Mouse (Mus musculus) embryonic fibroblast, embryonic 13.5 days (primary cell): ENCODE measurements at regions not wholly inside any gene's neighbourhood (a gene's known extent, or its start where the extent isn't known, plus 50 kb on each side); places are given as distances from the start of the nearest gene placed in this dataset.

ENCODE experiments used
- H3K27ac ChIP-seq: 2 replicates; pipeline ENCODE4 v1.5.1; 2012; ENCODE audit warnings: low read length, control low read depth, inconsistent platforms; ENCODE audit not compliant: insufficient read depth
- H3K4me1 ChIP-seq: 2 replicates; pipeline ENCODE4 v1.6.1; 2011; ENCODE audit warnings: low read length; ENCODE audit not compliant: control insufficient read depth, insufficient read depth
- H3K4me3 ChIP-seq: 2 replicates; pipeline ENCODE4 v1.5.1; 2011; ENCODE audit warnings: mild to moderate bottlenecking, control low read depth, low read length; ENCODE audit not compliant: insufficient read depth
- CTCF ChIP-seq: IDR thresholded peaks from 2 replicates; pipeline ENCODE4 v1.5.1; 2011; ENCODE audit warnings: mild to moderate bottlenecking, control low read depth, low read length, moderate library complexity, borderline replicate concordance; ENCODE audit not compliant: insufficient read depth
- POLR2A ChIP-seq: IDR thresholded peaks from 2 replicates; pipeline ENCODE4 v1.6.1; 2011; ENCODE audit warnings: low read depth, mild to moderate bottlenecking, control low read depth, low read length, moderate library complexity

GRCm38 (mm10) chr10:84080236-84080635 is 357.6 kb downstream of the 1500009L16Rik start:
- Histone ChIP-seq H3K27ac (peak overlapping the region; percentile 100), H3K4me3 (no peak overlapping the region), H3K4me1 (peaks cover 21% of the 10 kb centered on the region)
- TF ChIP-seq CTCF = no peak
- no peak for TF ChIP-seq POLR2A

GRCm38 (mm10) chr10:84081673-84082072 is 358.7 kb downstream of the Nuak1 start:
- Histone ChIP-seq H3K27ac (peak overlapping the region; percentile 75), H3K4me3 (no peak overlapping the region), H3K4me1 (peaks cover 17% of the 10 kb centered on the region)
- TF ChIP-seq POLR2A (no peak), CTCF (no peak)

GRCm38 (mm10) chr10:84087528-84087927 is 352.9 kb downstream of the Nuak1 start:
- peaks cover 3% of the 10 kb centered on the region; the same call in 1 of the 2 replicates for H3K4me1 ChIP-seq
- TF ChIP-seq CTCF = no peak
- no peak for TF ChIP-seq POLR2A
- no peak overlapping the region for H3K27ac ChIP-seq
- H3K4me3 ChIP-seq = no peak overlapping the region

- TF ChIP-seq POLR2A (no peak), CTCF (no peak)
- Histone ChIP-seq H3K4me3 (no peak overlapping the region), H3K27ac (no peak overlapping the region), H3K4me1 (peaks cover 3% of the 10 kb centered on the region; the same call in 1 of the 2 replicates)
Observed at GRCm38 (mm10) chr10:84087929-84088328, 352.5 kb downstream of the Nuak1 start.

GRCm38 (mm10) chr10:84088799-84089778 is 351.3 kb downstream of the Nuak1 start:
- Histone ChIP-seq H3K27ac (no peak overlapping the region), H3K4me3 (no peak overlapping the region), H3K4me1 (peaks cover 3% of the 10 kb centered on the region; the same call in 1 of the 2 replicates)
- TF ChIP-seq POLR2A (no peak), CTCF (no peak)

GRCm38 (mm10) chr10:84093919-84094318 is 346.5 kb downstream of the Nuak1 start:
- Histone ChIP-seq H3K4me3 (no peak overlapping the region), H3K27ac (no peak overlapping the region), H3K4me1 (peaks cover 3% of the 10 kb centered on the region; the same call in 1 of the 2 replicates)
- no peak for TF ChIP-seq CTCF
- no peak for TF ChIP-seq POLR2A

GRCm38 (mm10) chr10:84097196-84097595 is 343.2 kb downstream of the Nuak1 start:
- TF ChIP-seq CTCF (no peak), POLR2A (no peak)
- no peak overlapping the region for H3K4me3 ChIP-seq
- H3K27ac ChIP-seq = no peak overlapping the region
- no peaks in the 10 kb centered on the region for H3K4me1 ChIP-seq

- Histone ChIP-seq H3K4me3 (no peak overlapping the region), H3K4me1 (no peaks in the 10 kb centered on the region), H3K27ac (no peak overlapping the region)
- TF ChIP-seq POLR2A (no peak), CTCF (no peak)
Observed at GRCm38 (mm10) chr10:84103985-84104384, 336.4 kb downstream of the Nuak1 start.

GRCm38 (mm10) chr10:84104556-84104955 is 335.8 kb downstream of the Nuak1 start:
- TF ChIP-seq POLR2A (no peak), CTCF (no peak)
- Histone ChIP-seq H3K4me3 (no peak overlapping the region), H3K4me1 (no peaks in the 10 kb centered on the region), H3K27ac (no peak overlapping the region)
